Mouse (Mus musculus) brain, adult 2 months (tissue): ENCODE measurements at regions not wholly inside any gene's neighbourhood (a gene's known extent, or its start where the extent isn't known, plus 50 kb on each side); places are given as distances from the start of the nearest gene placed in this dataset.

Experiments used
- DNase-seq: peaks from one replicate; pipeline ENCODE4 v3.0.0; 2011; ENCODE audit warnings: low read depth, low spot score

DNA sequence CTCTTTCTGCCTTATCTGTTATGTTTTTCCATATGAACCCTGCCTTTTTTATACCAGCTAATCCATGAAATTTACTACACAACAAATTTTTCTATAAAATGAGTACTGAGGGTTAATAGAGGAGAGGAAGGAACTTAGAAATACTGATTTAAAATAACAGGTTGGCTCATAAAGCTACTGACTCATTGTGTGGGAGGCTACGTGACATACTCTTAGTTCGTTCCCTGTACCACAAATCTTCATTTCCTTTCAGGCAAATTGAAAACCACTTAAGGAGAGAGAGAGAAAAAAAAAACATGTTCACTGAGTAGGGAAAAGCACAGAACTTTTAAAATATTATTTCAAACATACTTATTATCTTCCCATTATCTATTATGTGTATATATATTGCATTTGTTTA lies 129.1 kb upstream of the Ldoc1 start:
- peak; percentile 69 for DNase-seq
